Mouse (Mus musculus): Measurements from ENCODE around the gene Srebf1.

DNA sequence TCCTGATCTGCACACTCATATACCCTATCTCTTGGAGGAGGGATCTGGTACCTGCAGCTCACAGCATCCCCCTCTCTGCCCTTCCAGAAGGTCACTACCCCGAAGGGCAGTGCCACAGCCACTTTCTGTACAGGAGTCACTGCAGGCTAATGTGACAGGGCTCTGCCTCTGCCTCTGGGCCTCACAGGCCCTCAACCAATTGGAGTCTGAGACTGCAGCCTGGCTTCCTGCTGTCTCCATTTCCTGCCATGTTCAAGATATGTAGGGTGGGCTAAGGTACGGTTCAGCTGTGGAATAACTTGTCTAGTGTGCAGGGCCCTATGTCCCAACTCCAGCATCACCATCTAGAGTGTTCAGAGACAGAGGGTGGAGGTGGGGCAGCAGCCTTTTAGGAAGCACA lies 35.3 kb upstream of the Srebf1 start:
- TF ChIP-seq MAZ (IDR thresholded peaks at IDR 0.05; ENCODE audit: low read depth, low read length) (no peak), TCF12 (IDR thresholded peaks at IDR 0.05; ENCODE audit: low read depth, low read length) (no peak), CTCF (conservative IDR thresholded peaks at IDR 0.05 in 1 of 2, IDR thresholded peaks at IDR 0.05 in 1 of 2; ENCODE audit: low read depth in 2 of 2, low read length in 2 of 2) (no peak), POLR2AphosphoS2 (IDR thresholded peaks at IDR 0.05; ENCODE audit: low read depth, low read length) (no peak), USF1 (IDR thresholded peaks at IDR 0.05; ENCODE audit: low read depth, low read length) (no peak), CHD1 (IDR thresholded peaks at IDR 0.05; ENCODE audit: low read depth, low read length) (no peak), KAT2A (IDR thresholded peaks at IDR 0.05; ENCODE audit: insufficient replicate concordance, low read length) (no peak), SMC3 (IDR thresholded peaks at IDR 0.05; ENCODE audit: low read depth, low read length) (no peak), POLR2A (IDR thresholded peaks at IDR 0.05; ENCODE audit: low read depth, low read length) (no peak), SIN3A (IDR thresholded peaks at IDR 0.05; ENCODE audit: low read length) (no peak), MXI1 (IDR thresholded peaks at IDR 0.05; ENCODE audit: low read depth, low read length) (no peak)

Measured in CH12.LX (cell line).